Mouse (Mus musculus) fat pad, adult 2 months (tissue): ENCODE results near the gene Fgf23.

Experiments
- DNase-seq: peaks from one replicate; pipeline ENCODE4 v3.0.0-alpha.2; 2011; ENCODE audit warnings: low read depth, low spot score; ENCODE audit errors: extremely low read depth

Fgf23 gene

DNA sequence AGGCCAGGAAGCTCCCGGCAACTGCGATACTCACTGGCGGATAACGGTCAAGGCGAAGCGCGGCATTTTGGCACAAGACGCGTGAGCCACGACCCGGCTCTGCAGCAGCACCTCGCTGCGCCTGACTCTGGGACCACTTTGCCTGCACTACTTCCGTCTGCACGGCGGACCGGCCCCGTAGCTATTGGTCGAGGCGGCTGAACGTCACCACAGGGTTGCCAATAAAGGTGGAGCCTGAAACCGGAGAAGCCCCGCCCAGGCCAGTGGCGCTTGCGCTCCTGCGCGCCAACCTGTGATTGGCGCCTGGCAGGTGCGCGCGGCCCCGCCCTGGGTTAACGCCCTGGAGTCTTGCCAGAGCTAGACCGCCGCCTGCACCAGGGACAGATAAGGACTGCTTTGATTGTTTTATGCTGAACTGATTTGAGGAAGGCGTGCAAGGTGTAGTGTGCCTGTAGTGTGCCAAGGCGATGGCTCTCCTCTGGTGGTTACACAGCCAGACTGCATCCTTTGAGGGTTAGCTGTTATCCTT is 36.8 kb downstream of the Fgf23 start, which contains the start of gene Tigar:
Gene Tigar, minus strand, starts transcription at position 156 of the 529 bp plus-strand sequence.
- DNase-seq, result peak; percentile 55

DNA sequence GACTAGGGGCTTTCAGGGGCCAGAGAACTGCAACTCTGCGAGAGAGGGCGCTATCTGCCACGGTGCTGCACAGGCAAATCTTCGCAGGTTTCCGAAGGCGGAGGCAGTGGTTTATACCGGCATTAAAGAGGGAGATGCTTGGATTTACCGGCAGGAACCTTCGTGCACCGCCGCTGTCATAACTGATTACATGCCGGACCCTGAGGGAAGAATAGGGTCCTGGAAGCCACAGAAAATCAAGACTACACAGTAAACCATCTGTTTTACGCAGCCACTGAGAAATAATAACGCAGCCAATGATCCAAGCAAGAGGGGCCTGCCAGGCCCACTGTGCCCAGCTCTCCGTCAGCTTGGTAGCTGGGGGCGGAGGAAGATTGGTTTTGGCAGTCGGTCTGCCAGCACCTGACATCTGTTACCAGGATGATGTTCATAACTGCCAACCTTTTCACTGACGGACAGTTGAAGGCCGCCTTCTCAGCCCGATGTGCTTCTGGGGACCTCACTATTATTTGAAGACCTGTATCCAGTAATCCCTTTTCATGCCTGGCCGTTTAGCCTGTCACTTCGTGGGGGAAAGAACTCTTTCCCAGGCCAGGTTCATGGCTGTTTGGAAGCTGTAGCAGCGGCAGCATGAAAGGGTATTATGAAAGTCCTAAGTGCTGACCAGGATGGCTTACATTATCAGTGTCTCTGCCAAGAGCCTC is 42.2 kb downstream of the Fgf23 start:
- no peak for DNase-seq

DNA sequence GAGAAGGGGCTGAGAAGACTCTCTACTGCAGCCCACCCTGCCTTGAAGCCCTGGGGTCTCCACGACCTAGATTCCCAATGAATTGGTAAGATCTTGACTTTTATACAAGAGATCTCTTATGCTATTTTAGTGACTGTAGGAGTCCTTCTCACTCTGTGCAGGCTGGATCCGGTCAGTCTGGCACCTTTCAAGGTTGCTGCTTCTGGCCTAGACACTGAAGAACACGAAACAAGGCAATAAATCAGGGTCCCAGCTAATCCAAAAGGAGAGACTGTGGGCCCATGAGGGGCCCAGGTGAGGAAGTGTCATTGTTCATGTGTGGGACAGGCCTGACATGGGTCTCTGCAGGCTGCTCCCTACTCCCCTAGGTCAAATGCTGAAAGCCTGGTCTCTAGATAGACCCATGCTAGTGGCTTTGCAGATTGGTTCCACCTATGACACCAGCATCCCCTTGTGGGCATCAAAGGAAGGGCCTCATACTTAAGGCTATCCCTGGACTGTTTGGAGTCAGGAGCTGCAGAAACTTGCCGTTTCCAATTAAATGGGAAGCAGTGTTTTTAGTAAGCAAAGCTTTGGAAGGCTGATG is 49.6 kb downstream of the Fgf23 start:
- no peak for DNase-seq

DNA sequence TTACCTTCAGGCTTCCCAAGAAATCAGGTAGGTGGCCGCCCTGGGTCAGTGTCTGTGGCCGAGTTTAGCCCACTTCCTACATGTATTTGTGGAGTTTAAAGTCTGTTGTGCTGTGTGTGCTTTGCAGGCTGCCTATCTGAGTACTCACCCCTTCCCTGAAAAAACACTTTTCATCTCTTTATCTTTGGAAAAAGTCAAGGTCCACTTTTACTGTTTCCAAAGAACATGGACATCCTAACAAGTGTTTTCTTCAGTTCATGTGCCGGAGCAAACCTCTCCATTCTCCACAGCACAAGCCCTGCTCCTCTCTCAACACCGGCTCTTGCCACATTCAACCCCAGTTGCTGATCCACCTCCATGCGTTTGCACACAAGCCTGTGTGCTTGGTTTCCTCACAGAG is 50.3 kb downstream of the Fgf23 start:
- no peak for DNase-seq

DNA sequence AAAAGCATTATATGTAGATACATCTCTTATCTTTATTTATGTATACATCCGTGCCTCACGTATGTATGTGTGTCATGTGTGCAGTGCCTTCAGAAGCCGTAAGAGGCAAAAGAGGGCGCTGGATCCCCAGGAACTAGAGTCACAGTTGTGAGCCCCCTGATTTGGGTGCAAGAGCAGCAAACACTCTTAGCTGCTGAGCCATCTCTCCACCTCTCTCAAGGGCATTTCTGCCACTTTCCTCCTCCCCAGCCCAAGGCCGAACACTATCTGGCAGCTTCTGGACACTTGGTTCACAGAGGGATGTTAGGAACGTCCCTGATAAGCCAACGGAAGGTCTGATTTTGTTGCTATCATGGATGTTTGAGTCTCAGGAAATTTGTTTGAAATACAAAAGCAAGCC is 50.8 kb downstream of the Fgf23 start:
- no peak for DNase-seq

DNA sequence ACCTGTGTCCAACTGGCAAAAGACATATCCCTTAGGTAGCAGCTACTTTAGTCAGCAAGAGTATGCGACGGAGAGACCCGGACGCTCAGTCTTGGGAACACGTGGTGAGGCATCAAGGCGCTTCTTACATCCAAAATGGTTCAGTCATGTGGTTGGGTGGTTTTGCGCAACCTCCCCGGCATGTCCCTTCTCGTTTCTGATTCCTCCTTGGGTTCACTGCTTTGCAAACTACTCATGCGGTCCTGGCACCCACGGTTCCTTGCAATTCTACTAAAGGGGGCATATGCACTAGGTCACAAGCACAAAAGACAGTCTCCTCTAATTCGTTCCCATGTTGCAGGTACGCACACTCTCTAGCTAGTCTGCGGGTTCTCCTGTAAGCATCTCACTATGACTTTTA is 57.0 kb downstream of the Fgf23 start:
- DNase-seq, result no peak

DNA sequence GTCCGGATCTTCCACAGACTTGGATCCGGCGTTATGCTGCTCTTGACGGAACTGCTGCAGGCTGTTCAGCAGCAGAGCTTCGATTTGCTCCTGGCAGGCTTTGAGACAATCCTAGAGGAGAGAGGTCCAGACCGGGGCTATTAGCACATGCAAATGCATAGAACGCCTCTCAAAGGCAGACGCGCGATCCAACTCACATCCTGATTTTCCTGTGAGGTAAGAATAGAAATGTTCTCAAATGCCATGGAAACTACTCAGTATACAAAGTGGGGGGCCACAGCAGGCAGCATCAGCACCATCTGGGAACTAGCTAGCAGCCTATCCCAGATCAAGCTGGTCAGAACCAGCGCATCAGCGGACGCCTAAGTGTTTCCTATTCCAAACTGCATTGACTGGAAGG is 57.7 kb downstream of the Fgf23 start:
- no peak for DNase-seq
